14 mouse cellular contexts compared by ENCODE assay signal in genomic region chr16:21854589-21855284, GRCm38 (mm10).
DNase-seq lines count a peak whose midpoint lies in the region; ATAC-seq lines count a peak whose summit lies in the region.
"Had no signal": no experiment of that assay in that cellular context is flagged by ENCODE, and none has a peak within 500 bp of the region (broad histone marks: within the 10 kb centered on the region; RNA-seq: fewer than 3 reads in every experiment).

No protein-coding gene starts in this region.

- no peak for ATAC-seq in forebrain, embryonic 15.5 days (replicated peaks)
- ATAC-seq in forebrain, embryonic 12.5 days (ENCODE audit: low FRiP score), result no peak
- ATAC-seq in midbrain, embryonic 13.5 days, result no peak
- no peak for ATAC-seq in midbrain, embryonic 11.5 days (ENCODE audit: low FRiP score)
- no peak for ATAC-seq in hindbrain, embryonic 14.5 days (ENCODE audit: low FRiP score)
- no peak for ATAC-seq in kidney, embryonic 15.5 days (replicated peaks; ENCODE audit: low FRiP score)

- H3K27me3 ChIP-seq in forebrain, embryonic 15.5 days, result no peaks in the 10 kb centered on the region
- no peaks in the 10 kb centered on the region for H3K27me3 ChIP-seq in forebrain, embryonic 12.5 days
- no peaks in the 10 kb centered on the region for H3K27me3 ChIP-seq in midbrain, embryonic 13.5 days
- no peaks in the 10 kb centered on the region for H3K27me3 ChIP-seq in midbrain, embryonic 11.5 days (ENCODE audit: control insufficient read depth, insufficient read depth, low read length)
- no peaks in the 10 kb centered on the region for H3K27me3 ChIP-seq in hindbrain, embryonic 14.5 days (ENCODE audit: control insufficient read depth, insufficient read depth, low read length)
- H3K27me3 ChIP-seq in kidney, embryonic 15.5 days, result no peaks in the 10 kb centered on the region

- WGBS in forebrain, embryonic 15.5 days, result 64% methylated on average over 5 of the region's 5 CpGs
- 81% methylated on average over 5 of the region's 5 CpGs for WGBS in forebrain, embryonic 12.5 days
- 84% methylated on average over 5 of the region's 5 CpGs for WGBS in midbrain, embryonic 13.5 days
- 90% methylated on average over 5 of the region's 5 CpGs for WGBS in midbrain, embryonic 11.5 days
- WGBS in hindbrain, embryonic 14.5 days, result 74% methylated on average over 5 of the region's 5 CpGs
- 93% methylated on average over 5 of the region's 5 CpGs for WGBS in kidney, embryonic 15.5 days

- H3K36me3 ChIP-seq in forebrain, embryonic 15.5 days, result no peaks in the 10 kb centered on the region
- no peaks in the 10 kb centered on the region for H3K36me3 ChIP-seq in forebrain, embryonic 12.5 days (replicated peaks)
- no peaks in the 10 kb centered on the region for H3K36me3 ChIP-seq in midbrain, embryonic 13.5 days
- no peaks in the 10 kb centered on the region for H3K36me3 ChIP-seq in midbrain, embryonic 11.5 days (ENCODE audit: control insufficient read depth, insufficient read depth, low read length)
- H3K36me3 ChIP-seq in hindbrain, embryonic 14.5 days (replicated peaks; ENCODE audit: control insufficient read depth, insufficient read depth), result no peaks in the 10 kb centered on the region
- no peaks in the 10 kb centered on the region for H3K36me3 ChIP-seq in kidney, embryonic 15.5 days

- peaks cover 57% of the 10 kb centered on the region for H3K4me1 ChIP-seq in forebrain, embryonic 15.5 days
- H3K4me1 ChIP-seq in forebrain, embryonic 12.5 days, result peaks cover 53% of the 10 kb centered on the region
- H3K4me1 ChIP-seq in midbrain, embryonic 13.5 days (replicated peaks), result peaks cover 91% of the 10 kb centered on the region
- peaks cover 23% of the 10 kb centered on the region for H3K4me1 ChIP-seq in midbrain, embryonic 11.5 days (ENCODE audit: control insufficient read depth, insufficient read depth, low read length)
- H3K4me1 ChIP-seq in hindbrain, embryonic 14.5 days (replicated peaks; ENCODE audit: control insufficient read depth, insufficient read depth, low read length), result peaks cover 59% of the 10 kb centered on the region
- H3K4me1 ChIP-seq in kidney, embryonic 15.5 days, result no peaks in the 10 kb centered on the region

- no peak overlapping the region for H3K4me3 ChIP-seq in forebrain, embryonic 15.5 days
- no peak overlapping the region for H3K4me3 ChIP-seq in forebrain, embryonic 12.5 days (replicated peaks)
- no peak overlapping the region for H3K4me3 ChIP-seq in midbrain, embryonic 13.5 days (replicated peaks)
- H3K4me3 ChIP-seq in midbrain, embryonic 11.5 days (ENCODE audit: low read depth, low read length), result no peak overlapping the region
- no peak overlapping the region for H3K4me3 ChIP-seq in hindbrain, embryonic 14.5 days (replicated peaks; ENCODE audit: low read length)
- no peak overlapping the region for H3K4me3 ChIP-seq in kidney, embryonic 15.5 days (replicated peaks)
- H3K4me3 ChIP-seq: heart, adult 2 months had no signal

- no peak overlapping the region for H3K9ac ChIP-seq in forebrain, embryonic 15.5 days (replicated peaks)
- H3K9ac ChIP-seq in forebrain, embryonic 12.5 days, result no peak overlapping the region
- H3K9ac ChIP-seq in midbrain, embryonic 13.5 days (replicated peaks), result no peak overlapping the region
- no peak overlapping the region for H3K9ac ChIP-seq in midbrain, embryonic 11.5 days (ENCODE audit: low read length)
- no peak overlapping the region for H3K9ac ChIP-seq in hindbrain, embryonic 14.5 days
- no peak overlapping the region for H3K9ac ChIP-seq in kidney, embryonic 15.5 days

- no peak overlapping the region for H3K4me2 ChIP-seq in forebrain, embryonic 15.5 days (replicated peaks)
- no peak overlapping the region for H3K4me2 ChIP-seq in forebrain, embryonic 12.5 days
- H3K4me2 ChIP-seq in midbrain, embryonic 13.5 days (replicated peaks), result no peak overlapping the region
- no peak overlapping the region for H3K4me2 ChIP-seq in midbrain, embryonic 11.5 days
- no peak overlapping the region for H3K4me2 ChIP-seq in hindbrain, embryonic 14.5 days (replicated peaks)
- no peak overlapping the region for H3K4me2 ChIP-seq in kidney, embryonic 15.5 days

- DNase-seq in midbrain, embryonic 11.5 days (ENCODE audit: low spot score, missing footprints), result no peak
- peak; percentile 20 for DNase-seq in hindbrain, embryonic 14.5 days (ENCODE audit: low spot score)
- no peak for DNase-seq in spleen, adult 12 weeks (ENCODE audit: low spot score)
- DNase-seq in spleen, postnatal 10 days (ENCODE audit: low spot score in 2 of 2), result no peak
- DNase-seq: adrenal gland, postnatal 25 days; heart, adult 2 months; heart, postnatal 10 days; kidney, adult 8-10 months; lung, postnatal 4 days; thymus, adult 2 months had no signal

- H3K27ac ChIP-seq in forebrain, embryonic 15.5 days (replicated peaks), result peak overlapping the region; percentile 84
- no peak overlapping the region for H3K27ac ChIP-seq in forebrain, embryonic 12.5 days
- H3K27ac ChIP-seq in midbrain, embryonic 13.5 days, result peak overlapping the region; percentile 78
- H3K27ac ChIP-seq in midbrain, embryonic 11.5 days (ENCODE audit: low read depth, low read length), result no peak overlapping the region
- peak overlapping the region; percentile 78 for H3K27ac ChIP-seq in hindbrain, embryonic 14.5 days
- no peak overlapping the region for H3K27ac ChIP-seq in kidney, embryonic 15.5 days
- H3K27ac ChIP-seq: heart, adult 2 months had no signal

- H3K9me3 ChIP-seq in forebrain, embryonic 15.5 days, result no peaks in the 10 kb centered on the region
- no peaks in the 10 kb centered on the region for H3K9me3 ChIP-seq in forebrain, embryonic 12.5 days
- no peaks in the 10 kb centered on the region for H3K9me3 ChIP-seq in midbrain, embryonic 13.5 days
- H3K9me3 ChIP-seq in midbrain, embryonic 11.5 days (ENCODE audit: control insufficient read depth, low read length), result no peaks in the 10 kb centered on the region
- H3K9me3 ChIP-seq in hindbrain, embryonic 14.5 days (ENCODE audit: control insufficient read depth, low read length), result no peaks in the 10 kb centered on the region
- H3K9me3 ChIP-seq in kidney, embryonic 15.5 days (replicated peaks), result no peaks in the 10 kb centered on the region

Comparison
In these comparisons a context has a peak if more than half of its experiments do, and no peak if none do; other contexts are left out.
1. H3K27ac ChIP-seq: peak in forebrain, embryonic 15.5 days (single experiment), midbrain, embryonic 13.5 days (single experiment) and hindbrain, embryonic 14.5 days (single experiment); none in forebrain, embryonic 12.5 days (single experiment), midbrain, embryonic 11.5 days (single experiment) and kidney, embryonic 15.5 days (single experiment).